Mouse (Mus musculus): Measurements from ENCODE around the gene Dleu7. TPM values are rescaled to one million over a fixed set of nuclear protein-coding genes. Genes with fewer than 3 reads are reported as not detected.

The Dleu7 gene
- polyA plus RNA-seq, 1 experiment from 2014 or later = 0.08 TPM

GRCm38 (mm10) chr14:62249251-62249650 is 43.6 kb downstream of the Dleu7 start:
- ChIA-PET POLR2A (no interaction called here), CTCF (interaction anchor here (3.1 kb wide), 1 partner anchor 14 kb away, joined by 10 read pairs; no protein-coding TSS in a partner anchor)
- ATAC-seq (no peak), DNase-seq (ENCODE audit: low read depth, low spot score) (no peak)
- TF ChIP-seq CTCF (IDR thresholded peaks at IDR 0.05) = no peak
- in situ Hi-C loops (cut with MboI; ENCODE audit: low pct_unique_long_range_greater_than_20kb) = no loop called here
- H3K27me3 ChIP-seq = no peaks in the 10 kb centered on the region

DNA sequence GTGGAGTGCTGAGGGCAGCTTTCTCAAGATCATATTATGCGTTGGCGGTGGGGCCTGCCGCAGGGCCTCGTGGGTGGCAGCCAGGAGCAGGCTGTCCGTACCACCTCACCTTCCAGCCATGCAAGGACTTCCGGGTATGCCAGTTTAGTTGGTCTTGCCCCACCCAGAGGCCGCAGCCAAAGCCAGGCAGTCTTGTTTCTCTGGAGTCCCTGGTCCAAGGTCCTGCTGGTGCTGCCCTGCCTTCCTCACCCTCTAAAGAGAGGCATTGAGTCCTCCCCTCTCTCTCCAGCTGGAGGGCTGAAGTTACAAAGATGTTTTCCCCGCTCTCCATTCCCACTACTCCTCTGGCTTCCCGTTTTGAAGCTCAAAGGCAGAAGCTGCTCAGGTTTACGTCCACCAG is 44.1 kb downstream of the Dleu7 start:
- ATAC-seq (no peak), DNase-seq (ENCODE audit: low read depth, low spot score) (no peak)
- H3K27me3 ChIP-seq = no peaks in the 10 kb centered on the region
- in situ Hi-C loops (cut with MboI; ENCODE audit: low pct_unique_long_range_greater_than_20kb) = no loop called here
- TF ChIP-seq CTCF (IDR thresholded peaks at IDR 0.05) = no peak
- ChIA-PET CTCF (interaction anchor here (3.1 kb wide), 1 partner anchor 13 kb away, joined by 10 read pairs; no protein-coding TSS in a partner anchor), POLR2A (no interaction called here)

DNA sequence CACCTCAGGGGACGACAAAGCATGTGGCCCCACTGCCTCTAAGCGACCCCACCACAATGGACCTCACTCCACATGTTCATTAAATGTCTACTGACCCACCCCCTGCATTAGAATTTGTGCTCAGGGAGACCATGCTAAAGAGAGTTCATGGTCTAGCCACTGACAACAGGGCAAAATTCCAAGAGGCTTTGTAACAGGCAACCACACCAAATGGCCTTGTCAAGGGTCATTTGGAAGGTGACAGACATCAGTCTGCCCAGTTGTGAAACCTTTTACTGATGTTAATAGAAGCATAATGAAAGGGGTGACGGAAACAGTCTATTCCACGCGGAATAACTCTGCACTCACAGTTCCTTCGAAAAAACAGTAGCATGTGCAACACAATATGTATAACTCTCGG is 44.5 kb downstream of the Dleu7 start:
- ATAC-seq (no peak), DNase-seq (ENCODE audit: low read depth, low spot score) (no peak)
- ChIA-PET POLR2A (no interaction called here), CTCF (no interaction called here)
- in situ Hi-C loops (cut with MboI; ENCODE audit: low pct_unique_long_range_greater_than_20kb) = no loop called here
- H3K27me3 ChIP-seq = no peaks in the 10 kb centered on the region
- TF ChIP-seq CTCF (IDR thresholded peaks at IDR 0.05) = no peak

- ATAC-seq (no peak), DNase-seq (ENCODE audit: low read depth, low spot score) (no peak)
- in situ Hi-C loops (cut with MboI; ENCODE audit: low pct_unique_long_range_greater_than_20kb) = no loop called here
- H3K27me3 ChIP-seq = no peaks in the 10 kb centered on the region
- ChIA-PET CTCF (interaction anchor here (1.3 to 2.8 kb wide), 2 partner anchors 9 to 674 kb away, joined by 4 to 17 read pairs; no protein-coding TSS in a partner anchor), POLR2A (interaction anchor here (0.7 kb wide), 1 partner anchor 12 kb away, joined by 4 read pairs; no protein-coding TSS in a partner anchor)
- TF ChIP-seq CTCF (IDR thresholded peaks at IDR 0.05) = no peak
These were observed 47.3 kb downstream of the Dleu7 start for GRCm38 (mm10) chr14:62245557-62245956.

DNA sequence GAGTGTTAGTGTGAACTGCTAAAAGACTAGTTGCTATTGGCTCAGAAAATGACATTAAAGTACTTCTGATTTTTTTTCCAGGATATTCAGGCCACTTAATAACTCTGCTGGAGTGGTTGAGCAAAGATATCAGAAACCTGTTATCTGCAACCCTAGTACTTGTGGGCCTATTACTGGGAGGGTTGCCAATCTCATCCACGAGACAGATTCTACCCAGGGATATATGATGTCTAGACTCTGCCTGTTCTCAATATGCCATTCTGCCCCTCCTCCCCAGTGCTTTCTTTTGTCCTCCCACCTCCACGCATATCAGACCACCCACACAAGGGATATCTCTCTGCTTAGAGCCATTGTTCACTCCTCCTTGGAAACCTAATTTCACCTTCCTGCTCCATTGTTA is 49.3 kb downstream of the Dleu7 start:
- TF ChIP-seq CTCF (IDR thresholded peaks at IDR 0.05) = no peak
- DNase-seq (ENCODE audit: low read depth, low spot score) (no peak), ATAC-seq (no peak)
- in situ Hi-C loops (cut with MboI; ENCODE audit: low pct_unique_long_range_greater_than_20kb) = no loop called here
- POLR2A ChIA-PET = no interaction called here
- H3K27me3 ChIP-seq = no peaks in the 10 kb centered on the region
- CTCF ChIA-PET = no interaction called here

GRCm38 (mm10) chr14:62235969-62236368 is 56.9 kb downstream of the Dleu7 start:
- CTCF ChIA-PET = interaction anchor here (0.9 to 3.5 kb wide), 5 partner anchors 11 to 586 kb away, joined by 3 to 17 read pairs (median 5); no protein-coding TSS in a partner anchor
- H3K27me3 ChIP-seq = no peaks in the 10 kb centered on the region
- no peak for DNase-seq (ENCODE audit: low read depth, low spot score)
- POLR2A ChIA-PET = interaction anchor here (0.7 kb wide), 1 partner anchor 419 kb away, joined by 3 read pairs; no protein-coding TSS in a partner anchor
- in situ Hi-C loops (cut with MboI; ENCODE audit: low pct_unique_long_range_greater_than_20kb) = no loop called here
- no peak for ATAC-seq
- TF ChIP-seq CTCF (IDR thresholded peaks at IDR 0.05) = no peak

GRCm38 (mm10) chr14:62235214-62235613 is 57.6 kb downstream of the Dleu7 start:
- in situ Hi-C loops (cut with MboI; ENCODE audit: low pct_unique_long_range_greater_than_20kb) = no loop called here

GRCm38 (mm10) chr14:62230968-62231367 is 61.9 kb downstream of the Dleu7 start:
- POLR2A ChIA-PET = interaction anchor here (0.6 kb wide), 1 partner anchor 193 kb away, joined by 5 read pairs; no protein-coding TSS in a partner anchor
- no peak for TF ChIP-seq CTCF (IDR thresholded peaks at IDR 0.05)
- CTCF ChIA-PET = no interaction called here
- ATAC-seq (no peak), DNase-seq (ENCODE audit: low read depth, low spot score) (no peak)
- H3K27me3 ChIP-seq = no peaks in the 10 kb centered on the region
- in situ Hi-C loops (cut with MboI; ENCODE audit: low pct_unique_long_range_greater_than_20kb) = no loop called here

More at GRCm38 (mm10) chr14:62235214-62235613, 57.6 kb downstream of the Dleu7 start:
- TF ChIP-seq CTCF (IDR thresholded peaks at IDR 0.05) = no peak
- CTCF ChIA-PET = interaction anchor here (1.1 to 3.5 kb wide), 3 partner anchors 12 to 259 kb away, joined by 3 to 17 read pairs (median 10); no protein-coding TSS in a partner anchor
- ATAC-seq (peak; percentile 69), DNase-seq (ENCODE audit: low read depth, low spot score) (peak; percentile 56)
- POLR2A ChIA-PET = interaction anchor here (0.7 to 1.0 kb wide), 2 partner anchors 11 to 418 kb away, joined by 3 read pairs; no protein-coding TSS in a partner anchor
- no peaks in the 10 kb centered on the region for H3K27me3 ChIP-seq

GRCm38 (mm10) chr14:62227101-62227500 is 65.7 kb downstream of the Dleu7 start:
- no peaks in the 10 kb centered on the region for H3K27me3 ChIP-seq
- DNase-seq (ENCODE audit: low read depth, low spot score) (no peak), ATAC-seq (no peak)
- no peak for TF ChIP-seq CTCF (IDR thresholded peaks at IDR 0.05)
- in situ Hi-C loops (cut with MboI; ENCODE audit: low pct_unique_long_range_greater_than_20kb) = no loop called here
- POLR2A ChIA-PET = no interaction called here
- CTCF ChIA-PET = interaction anchor here (1.6 kb wide), 1 partner anchor 68 kb away, joined by 3 read pairs; no protein-coding TSS in a partner anchor

GRCm38 (mm10) chr14:62226576-62227047 is 66.2 kb downstream of the Dleu7 start:
- in situ Hi-C loops (cut with MboI; ENCODE audit: low pct_unique_long_range_greater_than_20kb) = no loop called here
- H3K27me3 ChIP-seq = no peaks in the 10 kb centered on the region
- ATAC-seq = no peak
- DNase-seq (ENCODE audit: low read depth, low spot score) = no peak
- ChIA-PET POLR2A (no interaction called here), CTCF (interaction anchor here (1.6 kb wide), 1 partner anchor 67 kb away, joined by 3 read pairs; no protein-coding TSS in a partner anchor)
- TF ChIP-seq CTCF (IDR thresholded peaks at IDR 0.05) = peak; percentile 30

Other genes starting within 250 kb of the Dleu7 start
- 34.1 TPM for gene Rnaseh2b, start 458 bp downstream of the Dleu7 start, polyA plus RNA-seq (2021)
- 0.30 TPM for gene Gucy1b2, start 163.2 kb upstream of the Dleu7 start, polyA plus RNA-seq (2021)

Data from Patski (cell line).